Mouse (Mus musculus) kidney, postnatal 25 days (tissue): ENCODE data around the gene Ormdl1.
"Not testable (repeated sequence)": the region's sequence is repeated elsewhere in the genome, so short reads cannot be mapped to it uniquely, and the experiment has no call there.

ENCODE experiments used
- DNase-seq, 2 experiments: peaks; one replicate each; pipeline ENCODE4 v3.0.0; 2021; ENCODE audit warnings: mixed read lengths in 2 of 2

Gene Ormdl1

DNA sequence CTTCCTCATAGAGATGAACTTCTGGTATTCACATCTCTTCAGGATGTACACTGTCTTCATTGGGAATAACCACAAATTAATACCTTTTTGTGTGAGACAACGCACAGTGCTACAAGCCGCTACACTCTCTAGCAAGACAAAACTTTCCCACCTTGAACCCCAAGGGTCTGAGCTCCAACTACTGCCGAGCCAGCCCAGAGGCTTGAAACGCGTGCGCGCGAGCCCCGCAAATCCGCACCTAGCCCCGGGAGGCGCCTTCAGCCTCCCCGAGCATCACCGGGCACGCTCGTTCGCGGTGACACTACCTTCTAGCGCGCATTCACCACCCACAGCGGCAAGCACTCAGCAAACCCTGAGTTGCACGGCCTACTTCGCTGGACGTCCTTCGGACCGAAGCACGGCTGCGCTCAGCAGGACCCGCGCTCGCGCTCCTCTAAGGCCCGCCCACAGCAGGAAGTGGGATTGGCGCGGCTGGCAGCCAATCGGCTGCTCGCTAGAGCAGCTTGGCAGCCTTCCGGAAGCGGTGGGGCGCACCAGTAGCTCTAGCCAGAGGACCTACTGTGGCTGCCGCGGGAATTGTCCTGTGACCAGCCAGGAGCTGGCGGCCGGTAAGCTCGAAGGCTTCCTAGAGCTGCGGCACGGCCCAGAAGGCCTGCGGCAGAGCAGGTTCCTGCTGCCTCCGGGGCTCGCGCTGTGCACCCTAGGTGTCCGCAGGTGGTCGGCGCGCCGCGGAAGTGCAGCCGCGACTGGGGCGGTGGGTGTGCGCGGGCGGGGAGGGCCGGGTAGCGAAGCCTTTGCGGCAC lies at the start of gene Ormdl1, which contains the start of the genes Pms1 and Gm28778:
Gene Ormdl1 (plus strand): TSS at position 515 of the 803 bp plus-strand sequence.
Gene Pms1 (minus strand): TSS at position 438 of the 803 bp plus-strand sequence.
Gene Gm28778 (plus strand): TSS at position 531 of the 803 bp plus-strand sequence.
- peak; percentile 95 to 98 for DNase-seq

- not testable (repeated sequence) for DNase-seq
Measured at GRCm38 (mm10) chr1:53264958-53265612, 31.8 kb upstream of the Ormdl1 start.

DNA sequence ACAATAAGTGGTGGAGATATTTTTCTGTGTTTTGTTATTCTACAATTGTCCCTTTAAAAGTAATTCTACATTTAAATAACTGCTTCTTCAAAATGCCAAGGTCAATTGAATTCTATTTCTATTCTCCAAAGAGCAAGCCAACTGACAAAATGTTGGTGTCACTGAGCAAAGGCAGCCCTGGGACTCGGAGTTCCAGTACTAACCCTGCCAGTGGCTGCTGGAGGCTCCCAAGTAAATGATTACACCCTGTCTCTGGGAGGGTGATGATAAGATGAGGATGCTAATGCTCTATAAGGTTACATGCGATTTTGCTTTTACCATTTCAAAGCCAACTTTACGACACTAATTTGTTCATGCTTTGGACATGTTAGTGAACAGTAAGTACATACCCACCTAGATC lies 27.0 kb upstream of the Ormdl1 start:
- no peak for DNase-seq

GRCm38 (mm10) chr1:53272646-53273045 lies 24.2 kb upstream of the Ormdl1 start:
- DNase-seq = peak in 1 of 2 experiments; percentile 59

GRCm38 (mm10) chr1:53291197-53291596 lies 5.7 kb upstream of the Ormdl1 start:
- DNase-seq = no peak

- DNase-seq = no peak
Measured at GRCm38 (mm10) chr1:53300506-53300905, 3.6 kb downstream of the Ormdl1 start.

DNA sequence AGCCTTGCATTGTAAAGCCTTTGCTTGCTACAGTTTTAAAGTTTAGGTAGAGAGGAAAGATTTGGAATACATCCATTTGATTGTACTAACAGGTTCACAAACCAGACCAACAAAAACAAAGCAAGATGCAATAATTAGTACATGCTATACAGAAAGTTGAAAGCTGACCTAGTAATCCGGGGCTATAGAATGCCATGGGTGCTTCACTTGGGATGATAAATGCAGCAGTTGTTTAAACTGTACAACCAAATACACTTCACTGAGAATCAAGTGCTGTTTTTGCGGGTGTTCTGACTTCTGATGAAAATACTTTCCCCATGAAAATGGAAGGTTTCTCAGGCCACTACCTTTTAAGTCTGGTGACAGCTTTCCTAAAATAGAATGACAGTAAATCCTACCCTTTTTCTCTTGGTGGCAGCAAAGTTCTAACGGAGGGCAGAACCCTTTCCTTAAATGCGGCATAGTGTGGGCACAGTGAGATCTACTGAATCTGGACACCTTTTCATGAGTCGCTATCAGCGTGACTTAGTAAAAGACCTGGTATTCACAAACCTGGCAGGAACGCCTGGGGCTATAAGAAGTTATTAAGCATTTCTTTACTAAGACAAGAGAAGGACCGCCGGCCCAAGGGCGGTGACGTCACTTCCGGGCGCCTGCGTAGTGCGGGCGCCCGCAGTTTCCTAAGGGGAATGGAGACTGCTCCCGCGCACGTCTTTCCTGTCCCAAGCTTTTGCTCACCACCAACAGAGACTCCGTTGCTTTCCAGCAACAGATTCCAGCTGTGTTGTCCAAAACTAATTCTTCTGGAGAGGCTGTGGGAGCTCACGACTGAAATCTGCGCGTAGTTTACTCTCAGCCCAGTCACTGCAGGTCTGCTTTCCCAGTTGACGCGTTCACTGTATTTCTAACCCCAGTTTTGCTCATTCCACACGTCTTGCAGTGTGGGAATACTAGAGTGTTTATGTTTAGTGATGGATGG lies 16.4 kb downstream of the Ormdl1 start, which contains the start of gene Osgepl1:
Gene Osgepl1 (plus strand): TSS at position 636 of the 979 bp plus-strand sequence.
- DNase-seq = peak; percentile 91

- DNase-seq = no peak
Measured at GRCm38 (mm10) chr1:53321662-53322344, 24.9 kb downstream of the Ormdl1 start.

DNA sequence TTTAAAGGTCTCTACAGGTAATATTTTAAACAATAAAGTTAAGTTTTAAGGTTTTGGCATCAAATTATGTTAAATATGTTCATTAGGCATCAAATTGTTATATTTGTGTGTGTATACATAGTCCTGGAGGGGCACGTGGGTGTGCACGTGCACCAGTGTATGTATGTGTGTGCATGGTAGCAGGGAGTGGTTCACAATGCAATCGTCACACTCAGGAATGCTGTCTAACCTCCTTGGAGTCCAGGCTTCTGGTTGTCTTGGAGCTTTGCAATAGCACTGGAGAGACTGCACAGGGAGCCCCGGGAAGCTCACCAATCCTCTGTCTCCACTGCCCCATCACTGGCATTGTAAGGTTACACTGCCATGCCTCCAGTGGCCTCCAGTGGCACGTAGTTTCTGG lies 26.4 kb downstream of the Ormdl1 start:
- no peak for DNase-seq

DNA sequence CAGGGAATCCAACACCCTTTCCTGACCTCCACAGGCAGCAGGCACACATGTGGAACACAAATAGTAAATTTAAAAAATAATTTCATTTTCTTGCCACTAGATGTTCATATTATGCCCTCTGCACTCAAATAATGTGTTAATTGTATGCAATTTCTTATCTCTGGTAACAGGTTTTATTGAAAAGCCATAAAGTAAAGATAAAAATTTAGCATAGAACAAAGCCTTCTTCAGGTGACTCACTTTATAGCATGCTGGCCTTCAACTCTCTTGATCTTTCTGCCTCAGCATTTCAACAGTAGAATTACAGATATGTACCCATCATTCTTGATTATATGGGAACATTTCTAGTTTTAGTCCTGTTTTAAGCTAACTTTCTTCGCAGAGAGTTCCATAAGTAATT lies 27.4 kb downstream of the Ormdl1 start:
- no peak for DNase-seq

- no peak for DNase-seq
Measured at GRCm38 (mm10) chr1:53324827-53325494, 28.1 kb downstream of the Ormdl1 start.

- DNase-seq = not testable (repeated sequence)
Measured at GRCm38 (mm10) chr1:53333527-53333926, 36.6 kb downstream of the Ormdl1 start.

DNA sequence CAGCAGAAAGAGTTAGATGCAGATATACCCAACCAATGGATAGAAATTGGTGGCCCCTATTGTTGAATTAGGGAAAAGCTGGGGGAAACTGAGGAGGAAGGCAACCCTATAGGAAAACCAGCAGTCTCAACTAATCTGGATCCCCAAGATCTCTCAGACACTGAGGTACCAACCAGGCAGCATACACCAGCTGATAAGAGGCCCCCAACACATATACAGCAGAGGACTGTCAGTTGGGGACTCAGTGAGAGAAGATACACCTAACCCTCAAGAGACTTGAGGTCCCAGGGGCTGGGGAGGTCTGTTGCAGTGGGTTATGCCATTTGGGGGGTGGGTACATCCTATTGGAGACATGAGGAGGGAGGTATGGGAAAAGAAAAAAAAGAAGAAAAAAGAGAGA lies 38.6 kb downstream of the Ormdl1 start:
- no peak for DNase-seq

- not testable (repeated sequence) for DNase-seq
Measured at GRCm38 (mm10) chr1:53337403-53337802, 40.5 kb downstream of the Ormdl1 start.

- no peak for DNase-seq
Measured at GRCm38 (mm10) chr1:53341071-53341470, 44.2 kb downstream of the Ormdl1 start.

DNA sequence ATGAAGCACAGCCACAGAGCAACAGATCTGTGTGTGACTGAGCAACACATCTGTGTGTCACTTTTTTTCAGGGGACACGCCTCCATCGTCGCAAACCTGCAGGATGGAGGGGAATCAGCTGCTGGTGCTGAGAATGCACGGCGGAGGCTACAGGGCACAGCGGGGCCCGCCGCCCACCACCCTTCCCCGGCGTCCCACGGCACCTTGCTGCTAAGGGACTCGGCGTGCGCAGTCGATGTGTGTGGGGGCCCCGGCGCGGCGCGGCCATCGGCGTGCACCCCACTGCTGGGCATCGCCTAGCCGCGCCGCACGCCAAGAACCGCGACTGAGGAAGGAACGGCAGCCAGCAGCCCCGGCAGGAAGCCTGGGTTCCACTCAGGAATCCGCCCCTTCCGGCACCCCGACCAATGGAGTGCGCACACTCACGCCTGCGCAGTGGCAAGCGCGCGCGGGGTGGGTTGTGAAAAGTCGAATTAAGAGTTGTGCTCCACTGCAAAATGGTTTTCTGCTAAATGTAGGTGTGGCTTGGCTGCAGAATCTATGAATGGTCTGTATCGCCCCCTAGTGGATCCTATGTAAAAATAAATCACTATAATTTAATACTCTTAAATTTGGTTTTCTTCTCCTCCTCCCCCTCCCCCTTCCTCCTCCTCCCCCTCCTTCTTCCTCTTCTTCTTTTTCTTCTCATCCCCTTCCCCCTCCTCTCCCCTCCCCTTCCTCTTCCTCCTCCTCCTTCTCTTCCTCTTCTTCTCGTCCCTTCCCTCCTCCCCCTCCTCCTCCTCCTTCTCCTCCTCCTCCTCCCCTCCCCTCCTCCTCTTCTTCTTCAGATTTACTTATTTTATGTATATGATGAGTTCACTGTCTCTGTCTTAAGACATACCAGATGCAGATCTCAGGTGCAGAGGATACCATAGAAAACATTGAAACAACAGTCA lies 55.7 kb downstream of the Ormdl1 start, which contains the start of the genes Asdurf, Gm28551 and Asnsd1:
Gene Asdurf (minus strand): TSS at position 293 of the 935 bp plus-strand sequence.
Gene Gm28551 (minus strand): TSS at position 341 of the 935 bp plus-strand sequence.
Gene Asnsd1 (minus strand): TSS at position 426 of the 935 bp plus-strand sequence.
- DNase-seq = peak; percentile 95 to 97

DNA sequence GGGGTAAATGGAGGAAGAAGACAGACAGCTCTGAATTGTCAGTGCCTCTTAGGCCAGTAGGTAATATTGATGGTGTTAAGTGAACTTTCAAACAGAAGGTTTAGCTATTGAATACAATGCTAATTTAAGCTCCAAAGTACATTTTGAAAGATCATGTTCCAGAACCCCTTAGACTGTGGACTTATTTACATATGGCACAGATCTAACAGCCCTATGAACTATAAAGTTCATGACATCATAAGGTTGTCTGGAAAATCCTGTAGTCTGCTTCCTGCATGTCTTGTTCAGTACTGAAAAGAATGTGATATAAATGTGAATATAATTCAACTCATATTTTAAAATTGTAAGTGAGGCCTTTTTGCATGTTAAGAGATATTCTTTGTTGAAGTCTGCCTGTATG lies 62.1 kb downstream of the Ormdl1 start:
- no peak for DNase-seq
